Mouse (Mus musculus): ENCODE measurements around the gene Rpl18a.
A peak's percentile ranks its signal among the peaks of the same experiment; 100 is the strongest.
"Not testable (repeated sequence)": the region's sequence is repeated elsewhere in the genome, so short reads cannot be mapped to it uniquely, and the experiment has no call there.

The Rpl18a gene

GRCm38 (mm10) chr8:70903112-70903511, 5.9 kb upstream of the Rpl18a start:
- no peak for DNase-seq (ENCODE audit: low read depth, low spot score)

GRCm38 (mm10) chr8:70902211-70902610, 5.0 kb upstream of the Rpl18a start:
- DNase-seq (ENCODE audit: low read depth, low spot score), result no peak

GRCm38 (mm10) chr8:70900872-70901387, 3.7 kb upstream of the Rpl18a start:
- DNase-seq (ENCODE audit: low read depth, low spot score), result no peak

GRCm38 (mm10) chr8:70899226-70899625, 2.0 kb upstream of the Rpl18a start:
- DNase-seq (ENCODE audit: low read depth, low spot score), result no peak

- DNase-seq (ENCODE audit: low read depth, low spot score), result no peak
Measured at GRCm38 (mm10) chr8:70898661-70899198, 1.5 kb upstream of the Rpl18a start.

GRCm38 (mm10) chr8:70897681-70898413, 635 bp upstream of the Rpl18a start:
- DNase-seq (ENCODE audit: low read depth, low spot score), result peak; percentile 87

GRCm38 (mm10) chr8:70896316-70897020, 744 bp downstream of the Rpl18a start:
- DNase-seq (ENCODE audit: low read depth, low spot score), result peak; percentile 72

GRCm38 (mm10) chr8:70895571-70896259, 1.5 kb downstream of the Rpl18a start:
- not testable (repeated sequence) for DNase-seq (ENCODE audit: low read depth, low spot score)

- no peak for DNase-seq (ENCODE audit: low read depth, low spot score)
Measured at GRCm38 (mm10) chr8:70894771-70895545, 2.3 kb downstream of the Rpl18a start.

- no peak for DNase-seq (ENCODE audit: low read depth, low spot score)
Measured at GRCm38 (mm10) chr8:70894385-70894720, 2.9 kb downstream of the Rpl18a start.

- peak; percentile 94 for DNase-seq (ENCODE audit: low read depth, low spot score)
Measured at GRCm38 (mm10) chr8:70893656-70894384, 3.4 kb downstream of the Rpl18a start.

- DNase-seq (ENCODE audit: low read depth, low spot score), result peak; percentile 51
Measured at GRCm38 (mm10) chr8:70892896-70893655, 4.1 kb downstream of the Rpl18a start.

GRCm38 (mm10) chr8:70892022-70892895, 5.0 kb downstream of the Rpl18a start, which contains the start of gene Slc5a5:
Slc5a5 (minus strand) TSS chr8:70892757.
- DNase-seq (ENCODE audit: low read depth, low spot score), result no peak

GRCm38 (mm10) chr8:70891356-70891755, 5.9 kb downstream of the Rpl18a start:
- peak; percentile 97 for DNase-seq (ENCODE audit: low read depth, low spot score)

- no peak for DNase-seq (ENCODE audit: low read depth, low spot score)
Measured at GRCm38 (mm10) chr8:70890656-70891055, 6.6 kb downstream of the Rpl18a start.

- peak; percentile 88 for DNase-seq (ENCODE audit: low read depth, low spot score)
Measured at GRCm38 (mm10) chr8:70887669-70888068, 9.5 kb downstream of the Rpl18a start.

GRCm38 (mm10) chr8:70885612-70886011, 11.6 kb downstream of the Rpl18a start:
- peak; percentile 79 for DNase-seq (ENCODE audit: low read depth, low spot score)

- no peak for DNase-seq (ENCODE audit: low read depth, low spot score)
Measured at GRCm38 (mm10) chr8:70884683-70885082, 12.5 kb downstream of the Rpl18a start.

- DNase-seq (ENCODE audit: low read depth, low spot score), result no peak
Measured at GRCm38 (mm10) chr8:70884186-70884585, 13.0 kb downstream of the Rpl18a start.

Data from ES-CJ7 (cell line).